Mouse (Mus musculus): ENCODE measurements around the gene Gmpr. TPM values are rescaled to one million over a fixed set of nuclear protein-coding genes. Genes with fewer than 3 reads are reported as not detected.

The Gmpr gene
- polyA plus RNA-seq, 1 experiment from 2014 or later: 22.9 TPM

- Histone ChIP-seq H3K4me1 (ENCODE audit: insufficient read depth) (no peaks in the 10 kb centered on the region), H3K27me3 (ENCODE audit: insufficient read depth, low read length) (no peaks in the 10 kb centered on the region), H3K4me3 (ENCODE audit: low read depth, low read length) (no peak overlapping the region), H3K36me3 (ENCODE audit: insufficient read depth) (no peaks in the 10 kb centered on the region), H3K9me3 (ENCODE audit: low read depth, low read length) (no peaks in the 10 kb centered on the region), H3K9ac (no peak overlapping the region), H3K27ac (ENCODE audit: low read depth) (no peak overlapping the region), H3K4me2 (no peak overlapping the region)
- 82% methylated on average over 3 of the region's 3 CpGs for WGBS
- DNase-seq (no peak), ATAC-seq (ENCODE audit: insufficient read depth) (no peak)
- no peak for TF ChIP-seq CTCF (IDR thresholded peaks at IDR 0.05; ENCODE audit: low read depth)
Observed at GRCm38 (mm10) chr13:45559258-45559657, 52.0 kb downstream of the Gmpr start.

DNA sequence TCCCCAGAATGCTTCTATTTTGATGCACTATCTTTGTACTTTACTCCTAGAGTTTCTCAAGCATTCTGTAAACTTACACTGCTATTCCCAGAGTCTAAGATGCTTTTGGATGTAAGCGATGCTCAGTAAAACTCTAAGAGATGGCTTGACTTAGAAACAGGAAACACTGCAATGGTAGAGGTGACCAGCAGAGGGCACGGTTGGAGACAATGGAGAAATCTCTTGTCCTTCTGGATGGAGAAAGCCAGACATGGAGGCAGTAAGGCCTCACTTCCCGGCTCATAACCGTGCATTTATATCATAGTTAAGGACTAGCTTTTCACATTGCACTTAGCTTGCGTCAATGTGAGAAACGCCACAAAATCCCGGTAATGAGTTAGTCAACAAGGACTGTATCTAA, 53.3 kb downstream of the Gmpr start:
- ATAC-seq (ENCODE audit: insufficient read depth): no peak
- WGBS: 65% methylated on average over 7 of the region's 7 CpGs

DNA sequence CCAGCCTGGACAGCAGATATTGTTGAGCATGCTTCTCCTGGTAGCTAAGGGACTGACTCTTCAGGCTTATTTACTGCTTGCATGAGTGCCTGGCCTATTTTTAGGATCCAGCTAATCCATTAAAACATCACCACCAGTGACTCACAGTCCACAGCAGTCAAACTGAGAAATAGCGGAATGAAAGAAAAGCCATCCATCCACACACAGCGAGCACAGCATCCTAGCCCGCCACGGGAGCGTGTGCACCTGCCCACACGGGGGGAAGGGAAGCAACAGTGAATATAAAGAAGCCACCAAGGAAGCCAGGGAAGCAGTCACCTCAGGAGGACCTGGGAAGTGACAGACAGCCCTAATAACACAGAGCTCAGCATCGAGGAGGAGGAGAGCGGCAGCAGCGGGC, 54.8 kb downstream of the Gmpr start:
- H3K9me3 ChIP-seq (ENCODE audit: low read depth, low read length): no peaks in the 10 kb centered on the region
- DNase-seq: no peak
- H3K27ac ChIP-seq (ENCODE audit: low read depth): no peak overlapping the region
- WGBS: 69% methylated on average over 9 of the region's 9 CpGs
- no peak overlapping the region for H3K4me3 ChIP-seq (ENCODE audit: low read depth, low read length)
- no peaks in the 10 kb centered on the region for H3K4me1 ChIP-seq (ENCODE audit: insufficient read depth)
- H3K36me3 ChIP-seq (ENCODE audit: insufficient read depth): no peaks in the 10 kb centered on the region
- TF ChIP-seq CTCF (IDR thresholded peaks at IDR 0.05; ENCODE audit: low read depth): no peak
- ATAC-seq (ENCODE audit: insufficient read depth): no peak
- H3K9ac ChIP-seq: no peak overlapping the region
- H3K27me3 ChIP-seq (ENCODE audit: insufficient read depth, low read length): no peaks in the 10 kb centered on the region
- no peak overlapping the region for H3K4me2 ChIP-seq

More for the DNA sequence above, 53.3 kb downstream of the Gmpr start:
- Histone ChIP-seq H3K4me3 (ENCODE audit: low read depth, low read length) (no peak overlapping the region), H3K4me1 (ENCODE audit: insufficient read depth) (no peaks in the 10 kb centered on the region), H3K27ac (ENCODE audit: low read depth) (no peak overlapping the region), H3K4me2 (no peak overlapping the region), H3K36me3 (ENCODE audit: insufficient read depth) (no peaks in the 10 kb centered on the region), H3K9ac (no peak overlapping the region), H3K27me3 (ENCODE audit: insufficient read depth, low read length) (no peaks in the 10 kb centered on the region), H3K9me3 (ENCODE audit: low read depth, low read length) (no peaks in the 10 kb centered on the region)
- TF ChIP-seq CTCF (IDR thresholded peaks at IDR 0.05; ENCODE audit: low read depth): peak; percentile 73
- DNase-seq: peak; percentile 75

DNA sequence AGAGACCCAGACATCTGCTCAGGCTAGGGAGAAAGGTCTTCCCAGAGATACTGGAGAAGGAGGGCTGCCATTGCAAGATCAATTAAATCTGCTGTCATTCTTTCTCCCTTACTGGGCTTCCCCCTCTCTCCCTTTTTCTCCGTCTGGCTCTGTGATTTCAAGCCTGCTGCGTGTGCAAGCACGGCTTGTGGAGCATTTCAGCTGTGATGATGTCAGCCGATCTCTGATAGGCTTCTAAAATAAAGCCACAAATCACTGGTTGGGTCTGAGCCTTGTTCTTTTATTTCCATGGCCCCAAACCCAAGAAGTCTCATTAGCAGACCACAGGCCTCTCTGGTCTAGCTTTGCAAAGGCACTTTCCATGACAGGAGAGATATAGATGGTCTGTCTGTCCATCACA, 57.7 kb downstream of the Gmpr start:
- 83% methylated on average over 4 of the region's 4 CpGs for WGBS
- H3K9me3 ChIP-seq (ENCODE audit: low read depth, low read length): no peaks in the 10 kb centered on the region

GRCm38 (mm10) chr13:45569932-45570331, 62.7 kb downstream of the Gmpr start:
- Histone ChIP-seq H3K9ac (no peak overlapping the region), H3K27me3 (ENCODE audit: insufficient read depth, low read length) (no peaks in the 10 kb centered on the region), H3K4me3 (ENCODE audit: low read depth, low read length) (no peak overlapping the region), H3K4me2 (no peak overlapping the region), H3K27ac (ENCODE audit: low read depth) (no peak overlapping the region), H3K9me3 (ENCODE audit: low read depth, low read length) (no peaks in the 10 kb centered on the region), H3K4me1 (ENCODE audit: insufficient read depth) (no peaks in the 10 kb centered on the region), H3K36me3 (ENCODE audit: insufficient read depth) (no peaks in the 10 kb centered on the region)
- TF ChIP-seq CTCF (IDR thresholded peaks at IDR 0.05; ENCODE audit: low read depth): no peak
- whole genome bisulfite sequencing: 64% methylated on average over 7 of the region's 7 CpGs
- DNase-seq: no peak
- no peak for ATAC-seq (ENCODE audit: insufficient read depth)

More for the DNA sequence above, 57.7 kb downstream of the Gmpr start:
- TF ChIP-seq CTCF (IDR thresholded peaks at IDR 0.05; ENCODE audit: low read depth): no peak
- H3K4me3 ChIP-seq (ENCODE audit: low read depth, low read length): no peak overlapping the region
- no peaks in the 10 kb centered on the region for H3K36me3 ChIP-seq (ENCODE audit: insufficient read depth)
- H3K27me3 ChIP-seq (ENCODE audit: insufficient read depth, low read length): no peaks in the 10 kb centered on the region
- ATAC-seq (ENCODE audit: insufficient read depth): no peak
- H3K4me2 ChIP-seq: no peak overlapping the region
- H3K4me1 ChIP-seq (ENCODE audit: insufficient read depth): no peaks in the 10 kb centered on the region
- no peak for DNase-seq
- no peak overlapping the region for H3K27ac ChIP-seq (ENCODE audit: low read depth)
- H3K9ac ChIP-seq: no peak overlapping the region

DNA sequence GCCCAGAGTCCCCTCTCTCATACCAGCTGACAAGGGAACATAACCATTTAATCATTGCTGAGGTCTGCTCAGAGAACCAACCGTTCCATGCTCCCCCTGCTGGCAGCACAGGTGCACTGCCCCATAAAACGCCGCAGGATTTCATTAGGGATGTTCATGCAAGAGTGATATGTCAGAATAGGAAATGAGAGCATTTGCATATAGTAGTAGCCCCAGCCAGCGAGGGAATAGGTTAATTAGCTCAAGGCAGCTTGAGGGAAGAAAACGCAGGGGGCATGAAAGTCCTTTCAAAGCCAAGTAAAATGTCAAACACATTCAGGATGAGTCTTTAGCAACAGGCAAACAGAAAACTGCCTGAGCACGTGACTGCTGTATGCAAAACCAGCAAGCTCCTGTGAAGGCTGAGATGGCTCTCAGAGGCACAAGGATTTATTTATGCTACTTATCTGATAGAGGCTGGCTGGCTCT, 64.6 kb downstream of the Gmpr start:
- 1% methylated on average over 6 of the region's 6 CpGs for WGBS
- H3K4me2 ChIP-seq: peak overlapping the region; percentile 48
- DNase-seq: peak; percentile 93
- TF ChIP-seq CTCF (IDR thresholded peaks at IDR 0.05; ENCODE audit: low read depth): peak; percentile 95
- 0 out of 2 replicates have a peak, but pooled peaks cover 5% of the 10 kb centered on the region for H3K4me1 ChIP-seq (ENCODE audit: insufficient read depth)
- no peaks in the 10 kb centered on the region for H3K9me3 ChIP-seq (ENCODE audit: low read depth, low read length)
- H3K36me3 ChIP-seq (ENCODE audit: insufficient read depth): no peaks in the 10 kb centered on the region
- H3K27me3 ChIP-seq (ENCODE audit: insufficient read depth, low read length): no peaks in the 10 kb centered on the region
- no peak overlapping the region for H3K27ac ChIP-seq (ENCODE audit: low read depth)
- peak; percentile 57; the same call in 1 of the 2 replicates for ATAC-seq (ENCODE audit: insufficient read depth)
- H3K4me3 ChIP-seq (ENCODE audit: low read depth, low read length): no peak overlapping the region
- no peak overlapping the region for H3K9ac ChIP-seq

- Histone ChIP-seq H3K27ac (ENCODE audit: low read depth) (no peak overlapping the region), H3K4me3 (ENCODE audit: low read depth, low read length) (no peak overlapping the region), H3K9me3 (ENCODE audit: low read depth, low read length) (no peaks in the 10 kb centered on the region), H3K9ac (no peak overlapping the region), H3K4me2 (no peak overlapping the region), H3K4me1 (ENCODE audit: insufficient read depth) (0 out of 2 replicates have a peak, but pooled peaks cover 5% of the 10 kb centered on the region), H3K36me3 (ENCODE audit: insufficient read depth) (no peaks in the 10 kb centered on the region), H3K27me3 (ENCODE audit: insufficient read depth, low read length) (no peaks in the 10 kb centered on the region)
- WGBS: 28% methylated on average over 4 of the region's 4 CpGs
- TF ChIP-seq CTCF (IDR thresholded peaks at IDR 0.05; ENCODE audit: low read depth): peak; percentile 83
- ATAC-seq (ENCODE audit: insufficient read depth) (no peak), DNase-seq (peak; percentile 87)
Observed at GRCm38 (mm10) chr13:45572768-45573167, 65.5 kb downstream of the Gmpr start.

Measured in lung, embryonic 14.5 days (tissue).